Mouse (Mus musculus) embryo, embryonic 10 days (tissue): ENCODE data around the gene Ccdc9.
A peak's percentile ranks its signal among the peaks of the same experiment; 100 is the strongest.
"Not testable (repeated sequence)": the region's sequence is repeated elsewhere in the genome, so short reads cannot be mapped to it uniquely, and the experiment has no call there.

Experiments used
- DNase-seq: peaks from one replicate; pipeline ENCODE4 v3.0.0-alpha.2; 2015; ENCODE audit warnings: low spot score

Ccdc9 gene

DNA sequence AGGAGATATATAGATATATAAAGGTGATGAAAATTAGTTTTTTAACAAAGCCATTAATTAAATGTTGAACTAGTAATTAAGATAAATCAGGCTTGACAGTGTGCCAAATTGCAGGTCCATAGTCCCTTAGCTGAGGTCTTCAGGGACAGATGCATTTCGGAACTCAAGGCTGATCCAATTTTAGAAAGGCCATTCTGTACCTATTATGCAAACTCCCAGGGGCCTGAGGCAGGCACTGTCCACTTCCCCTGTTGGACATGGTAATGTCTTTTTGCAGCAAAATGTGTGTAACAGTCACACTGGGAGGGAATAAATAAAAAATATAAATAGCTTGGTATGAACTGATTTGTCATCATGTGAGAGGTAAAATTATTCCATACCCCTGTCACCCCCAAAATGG is 15.5 kb downstream of the Ccdc9 start:
- DNase-seq: no peak

DNA sequence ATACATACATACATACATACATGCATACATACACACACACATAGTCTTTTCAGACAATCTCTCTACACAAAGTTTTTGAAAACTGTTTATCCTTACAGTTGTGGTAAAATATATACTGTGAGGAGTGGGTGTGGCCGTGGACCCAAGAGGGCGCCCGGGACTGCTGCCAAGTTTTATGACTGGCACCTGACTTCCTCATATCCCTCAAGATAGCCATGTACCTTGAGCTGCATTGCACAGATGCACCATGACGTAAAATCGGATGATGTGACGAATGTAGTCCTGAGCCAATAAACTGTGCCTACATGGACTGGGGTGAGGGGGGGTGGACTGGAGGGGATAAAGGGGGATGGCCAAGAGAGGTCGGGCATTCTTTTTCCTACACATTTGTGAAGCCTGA is 20.0 kb downstream of the Ccdc9 start:
- not testable (repeated sequence) for DNase-seq

DNA sequence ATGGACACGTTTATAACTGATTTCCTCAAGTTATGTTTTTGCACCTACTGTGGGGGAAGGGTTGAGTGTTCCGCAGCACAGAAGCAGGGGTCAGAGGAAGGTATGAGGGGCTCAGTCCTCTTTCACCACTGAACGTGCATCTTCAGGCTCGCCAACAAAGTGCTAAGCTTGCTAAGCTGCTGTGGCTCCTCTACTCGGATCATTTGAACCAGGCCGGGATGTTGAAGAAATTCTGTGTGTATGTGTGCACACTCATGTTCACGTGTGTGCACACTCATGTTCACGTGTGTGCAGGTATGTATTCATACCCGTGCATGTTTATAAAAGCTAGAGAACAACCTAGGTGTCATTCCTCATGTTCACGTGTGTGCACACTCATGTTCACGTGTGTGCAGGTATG is 20.7 kb downstream of the Ccdc9 start:
- DNase-seq: no peak

DNA sequence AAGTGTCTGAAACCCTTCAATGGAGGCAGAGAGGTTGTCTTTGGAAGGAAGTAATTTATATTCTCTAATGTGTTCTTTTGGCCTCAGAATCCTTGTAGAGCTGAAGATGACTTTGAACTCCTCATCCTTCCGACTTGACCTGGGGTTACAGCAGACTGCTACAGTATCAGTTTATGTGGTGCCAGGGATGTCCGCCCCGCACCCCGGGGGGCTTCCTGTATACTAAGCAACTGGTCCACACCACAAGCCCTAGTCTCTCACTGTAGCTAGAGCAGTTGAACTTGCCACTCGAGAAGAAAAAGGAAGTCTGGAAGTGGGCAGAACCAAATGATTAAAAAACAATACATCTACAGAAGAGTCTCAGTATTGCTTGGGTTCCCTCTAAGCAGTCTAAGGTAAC is 22.8 kb downstream of the Ccdc9 start:
- DNase-seq: no peak

DNA sequence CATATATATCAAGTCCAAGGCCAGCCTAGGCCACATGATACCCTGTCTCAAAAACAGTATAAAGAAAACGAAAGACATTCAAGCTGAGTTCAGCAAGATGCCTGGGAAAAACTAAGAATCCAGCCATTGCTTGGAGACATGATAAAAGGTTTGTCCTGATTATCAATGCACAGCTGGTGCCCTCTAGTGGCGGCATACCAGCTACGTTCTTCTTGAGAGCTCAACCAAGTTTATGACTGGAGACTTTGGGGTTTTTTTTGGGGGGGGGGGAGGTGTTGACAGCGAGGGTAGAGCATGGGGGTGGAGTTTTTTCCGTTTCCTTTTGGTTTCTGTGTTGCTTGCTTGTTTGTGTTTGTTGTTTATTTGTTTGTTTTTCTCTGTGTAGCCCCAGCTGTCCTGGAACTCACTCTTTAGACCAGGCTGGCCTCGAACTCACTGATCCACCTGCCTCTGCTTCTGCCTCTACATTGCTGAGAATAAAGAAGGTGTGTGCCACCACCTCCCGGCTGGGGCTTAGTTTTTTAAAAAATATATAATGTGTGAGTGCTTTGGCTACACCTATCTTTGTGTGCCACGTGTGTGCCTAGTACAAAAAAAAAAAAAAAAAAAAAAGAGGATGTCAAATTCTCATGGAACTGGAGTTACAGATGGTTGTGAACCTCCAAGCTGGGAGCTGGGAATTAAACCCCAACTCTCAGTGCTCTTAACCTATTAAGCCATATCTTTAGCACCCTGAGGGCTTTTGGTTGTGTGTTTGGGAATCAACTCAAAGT is 23.4 kb downstream of the Ccdc9 start:
- peak; percentile 91 for DNase-seq

DNA sequence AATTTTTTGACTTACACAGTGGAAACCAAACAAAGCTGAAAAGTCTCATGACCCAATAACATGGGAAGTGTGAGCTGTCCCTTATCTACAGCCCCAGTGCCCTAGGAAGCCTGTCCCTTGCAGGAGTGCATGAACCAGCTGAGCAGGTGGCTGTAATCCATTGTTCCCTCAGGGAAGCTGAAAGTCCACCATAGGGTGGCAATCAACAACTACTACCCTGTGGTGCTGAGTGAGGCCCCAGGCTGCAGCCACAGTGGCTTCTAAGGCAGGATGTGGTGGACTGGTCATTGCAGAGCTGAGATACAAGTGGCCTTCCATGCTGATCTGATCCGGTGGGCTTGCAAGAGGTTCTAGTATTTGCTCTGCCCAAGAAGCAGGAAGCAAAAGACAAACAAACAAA is 25.5 kb downstream of the Ccdc9 start:
- no peak for DNase-seq

DNA sequence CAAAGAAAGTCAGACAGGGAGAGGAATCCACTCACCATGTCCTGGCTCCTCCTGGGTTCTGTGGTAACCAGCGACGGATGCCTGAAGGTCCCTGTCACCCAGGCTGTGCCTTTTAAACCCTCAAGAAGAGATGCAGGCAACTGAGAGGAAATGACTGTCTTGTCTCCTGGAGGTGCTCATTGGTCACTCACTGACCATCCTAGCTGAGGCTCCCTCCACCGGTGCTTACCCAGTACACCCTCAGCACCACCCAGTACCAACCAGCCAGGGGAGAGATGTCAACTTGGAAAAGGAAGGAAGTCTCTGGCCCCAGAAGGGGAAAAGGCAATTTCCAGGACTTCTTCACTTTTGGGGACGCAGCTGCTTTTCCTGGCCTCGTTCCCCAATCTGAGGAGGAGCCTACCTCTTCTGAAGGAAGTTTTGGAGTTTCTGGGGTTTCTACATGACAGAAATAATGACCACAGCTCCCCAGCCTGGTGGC is 27.4 kb downstream of the Ccdc9 start, which contains the start of gene C5ar1:
C5ar1 (minus strand) TSS at position 431 of the 481 bp plus-strand sequence.
- DNase-seq: no peak

DNA sequence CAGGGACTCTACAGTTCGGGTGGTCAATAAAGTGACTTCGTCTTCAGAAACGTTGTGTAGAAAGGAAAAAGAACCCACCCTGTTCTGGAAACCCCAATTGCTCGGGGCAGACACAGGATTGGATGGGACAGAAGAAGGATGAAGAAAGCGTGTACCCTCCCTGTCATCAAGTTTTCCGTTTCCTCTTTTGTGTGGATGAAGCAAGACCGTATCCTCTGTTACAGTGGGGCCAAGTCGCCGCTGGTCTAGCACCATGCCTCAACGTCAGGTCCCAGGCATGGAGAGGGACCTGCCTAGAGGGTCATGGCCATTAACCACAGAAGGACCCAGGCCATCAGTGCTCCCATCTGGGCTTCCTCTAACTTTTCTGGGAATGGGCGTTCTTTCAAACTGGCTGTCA is 28.8 kb downstream of the Ccdc9 start:
- no peak for DNase-seq

DNA sequence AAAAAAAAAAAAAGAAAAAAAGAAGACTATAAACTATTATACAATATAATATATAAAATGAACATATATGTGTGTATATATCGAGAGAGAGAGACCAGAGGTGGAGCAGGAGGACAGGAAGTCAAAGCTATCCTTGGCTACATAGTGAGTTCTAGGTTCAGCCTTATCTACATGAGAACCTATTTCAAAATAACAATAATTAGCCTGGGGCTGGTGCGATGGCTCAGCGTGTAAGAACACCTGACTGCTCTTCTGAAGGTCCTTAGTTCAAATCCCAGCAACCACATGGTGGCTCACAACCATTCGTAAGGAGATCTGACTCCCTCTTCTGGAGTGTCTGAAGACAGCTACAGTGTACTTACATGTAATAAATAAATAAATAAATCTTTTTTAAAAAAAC is 30.6 kb downstream of the Ccdc9 start:
- not testable (repeated sequence) for DNase-seq

DNA sequence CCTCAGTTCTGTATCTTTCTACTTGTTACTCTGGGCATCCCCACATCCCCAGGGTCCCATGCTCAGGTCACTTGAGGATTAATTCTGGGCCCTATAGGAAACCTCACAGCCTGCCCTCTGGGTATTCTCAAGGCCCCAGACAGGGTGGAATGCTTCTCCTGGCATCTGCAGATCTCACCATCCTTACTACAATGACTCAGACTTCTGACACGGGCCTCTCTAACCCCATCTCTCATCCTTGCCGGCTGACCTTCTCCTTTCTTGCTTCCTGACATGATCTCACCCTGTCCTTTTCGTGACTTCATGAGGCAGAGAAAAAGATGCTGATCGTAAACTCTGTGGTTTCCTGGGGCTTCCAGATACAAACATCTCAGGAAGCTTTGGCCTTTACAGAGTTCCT is 32.4 kb downstream of the Ccdc9 start:
- DNase-seq: no peak

DNA sequence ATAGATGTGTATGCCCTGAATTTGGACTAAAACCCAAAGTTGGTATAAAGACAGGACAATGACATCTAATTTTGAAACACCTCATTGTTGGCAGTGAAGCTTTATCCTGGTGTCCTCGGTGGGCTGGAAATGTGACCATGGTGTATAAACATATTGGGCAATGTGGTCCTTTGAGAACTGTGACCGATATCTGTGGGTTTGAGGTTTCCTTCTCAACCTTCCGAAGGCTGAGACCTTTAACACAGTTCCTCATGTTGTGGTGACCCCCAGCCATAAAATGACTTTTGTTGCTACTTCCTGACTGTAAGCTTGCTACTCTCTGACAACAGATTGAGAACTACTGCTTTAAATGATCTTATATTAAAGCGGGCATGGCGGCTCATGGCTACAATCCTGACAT is 35.9 kb downstream of the Ccdc9 start:
- DNase-seq: no peak

DNA sequence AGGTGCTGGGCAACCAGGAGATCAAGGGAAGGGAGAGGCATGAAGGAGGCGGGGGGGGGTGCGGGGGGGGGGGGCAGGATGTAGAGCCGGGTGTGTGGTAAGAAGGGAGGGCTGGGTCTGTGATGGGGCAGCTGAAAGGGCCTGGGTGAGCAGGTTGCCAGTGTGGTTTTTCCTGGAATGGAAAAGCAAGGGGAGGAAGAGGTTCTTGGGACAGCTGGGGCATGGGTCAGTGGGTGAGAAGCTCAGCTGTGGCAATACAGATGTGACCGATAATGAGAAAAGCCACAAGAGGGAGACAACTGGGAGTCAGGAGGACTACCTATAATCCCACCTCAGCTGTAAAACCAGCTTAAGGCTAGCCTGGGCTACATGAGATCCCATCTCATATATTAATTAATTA is 40.6 kb downstream of the Ccdc9 start:
- no peak for DNase-seq

DNA sequence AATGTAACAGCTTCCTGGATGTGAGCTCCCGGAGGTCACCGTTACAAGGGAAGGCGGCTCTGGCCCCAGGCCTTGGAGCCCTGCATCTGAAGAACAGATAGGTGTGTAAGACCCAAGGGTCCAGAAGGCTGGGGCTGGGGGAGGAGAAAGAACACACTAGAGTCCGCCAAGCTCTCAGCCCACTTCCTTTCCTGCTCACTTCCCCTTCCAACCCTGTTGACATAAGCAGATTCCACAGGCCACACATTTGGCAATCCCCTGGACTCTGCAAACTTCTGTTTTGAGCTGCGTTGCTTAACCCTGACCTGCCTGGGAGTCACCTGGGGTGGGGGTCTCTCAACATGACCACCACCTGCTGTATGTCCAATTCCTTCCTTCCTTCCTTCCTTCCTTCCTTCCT is 42.5 kb downstream of the Ccdc9 start, which contains the start of gene C5ar2:
C5ar2 (minus strand) TSS at position 88 of the 400 bp plus-strand sequence.
- no peak for DNase-seq

DNA sequence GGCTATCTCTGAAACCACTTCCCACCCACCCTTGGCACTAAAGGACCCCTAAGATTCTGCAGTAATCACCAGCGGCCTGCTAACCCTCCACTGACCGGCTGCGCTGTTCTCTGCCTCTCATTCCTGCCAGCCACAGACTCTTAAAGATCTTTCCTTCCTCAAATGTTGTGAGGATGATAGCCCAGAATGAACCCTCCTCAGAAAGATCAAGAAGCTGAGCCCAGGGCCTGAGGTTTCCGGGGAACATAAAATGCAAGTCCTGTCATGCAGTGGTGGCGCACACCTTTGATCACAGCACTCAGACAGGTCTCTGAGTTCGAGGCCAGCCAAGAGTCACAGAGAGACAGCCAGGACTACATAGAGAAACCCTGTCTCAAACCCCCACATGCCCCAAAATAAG is 44.4 kb downstream of the Ccdc9 start:
- DNase-seq: no peak

DNA sequence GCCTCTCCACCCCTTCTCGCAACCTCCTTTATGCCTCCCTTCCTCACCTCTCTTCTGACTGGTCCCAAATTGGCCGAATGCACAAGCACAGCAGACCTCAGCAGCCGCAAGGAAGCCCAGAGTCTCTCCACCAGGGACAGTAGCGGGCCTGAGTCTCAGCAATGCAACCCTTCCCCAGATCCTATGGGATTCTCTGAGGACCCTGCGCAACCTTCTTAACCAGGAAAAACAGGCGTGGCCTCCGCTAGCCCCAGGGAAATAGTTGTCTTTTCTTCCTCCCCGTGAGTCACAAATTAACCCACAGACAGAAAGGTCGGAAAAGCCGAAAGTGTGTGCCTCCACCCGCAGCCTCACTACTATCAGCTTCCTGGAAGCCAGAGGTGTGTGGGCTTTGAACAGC is 44.8 kb downstream of the Ccdc9 start:
- DNase-seq: no peak

DNA sequence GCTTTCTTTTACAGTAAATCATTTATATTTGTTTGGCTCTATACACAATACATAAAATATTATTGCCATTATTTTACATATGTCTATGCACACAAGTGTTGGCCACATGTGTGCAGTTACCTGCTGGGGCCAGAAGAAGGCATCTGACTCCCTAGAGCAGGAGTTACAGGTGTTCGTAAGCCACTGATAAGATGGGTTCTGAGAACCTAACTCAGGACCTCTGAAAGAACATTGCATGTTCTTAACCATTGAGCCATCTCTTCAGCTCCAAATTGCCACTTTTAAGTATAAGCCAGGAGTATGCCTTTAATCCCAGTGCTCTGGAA is 45.7 kb downstream of the Ccdc9 start:
- DNase-seq: no peak

DNA sequence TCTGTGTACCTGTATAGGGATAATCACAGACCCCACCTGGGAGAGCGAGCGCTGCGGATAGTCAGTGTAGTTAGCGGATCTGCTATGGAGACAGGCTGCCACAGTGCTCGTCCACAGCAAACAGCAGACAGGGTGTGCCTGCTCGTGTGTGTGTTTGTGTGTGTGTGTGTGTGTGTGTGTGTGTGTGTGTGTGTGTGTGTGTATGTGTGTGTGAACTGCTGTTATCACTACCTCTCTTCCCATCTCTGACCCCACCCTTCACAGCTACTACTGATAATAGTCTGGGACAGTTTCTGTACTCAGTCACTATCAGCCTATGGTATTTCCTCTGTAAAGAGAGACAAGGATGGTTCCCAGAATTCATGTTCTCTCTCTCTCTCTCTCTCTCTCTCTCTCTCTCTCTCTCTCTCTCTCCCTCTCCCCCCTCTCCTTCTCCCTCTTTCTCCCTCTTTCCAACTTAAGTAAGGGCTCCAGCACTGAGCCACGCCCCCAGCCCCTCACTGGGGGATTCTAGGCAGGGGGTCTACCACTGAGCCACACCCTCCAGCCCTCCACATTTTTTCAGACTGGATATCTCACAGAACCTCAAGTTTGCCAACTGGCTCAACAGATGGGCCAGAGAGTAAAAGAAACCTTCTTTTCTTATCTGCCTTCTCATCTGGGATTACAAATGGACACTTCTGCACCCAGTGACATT is 46.2 kb downstream of the Ccdc9 start:
- no peak for DNase-seq

DNA sequence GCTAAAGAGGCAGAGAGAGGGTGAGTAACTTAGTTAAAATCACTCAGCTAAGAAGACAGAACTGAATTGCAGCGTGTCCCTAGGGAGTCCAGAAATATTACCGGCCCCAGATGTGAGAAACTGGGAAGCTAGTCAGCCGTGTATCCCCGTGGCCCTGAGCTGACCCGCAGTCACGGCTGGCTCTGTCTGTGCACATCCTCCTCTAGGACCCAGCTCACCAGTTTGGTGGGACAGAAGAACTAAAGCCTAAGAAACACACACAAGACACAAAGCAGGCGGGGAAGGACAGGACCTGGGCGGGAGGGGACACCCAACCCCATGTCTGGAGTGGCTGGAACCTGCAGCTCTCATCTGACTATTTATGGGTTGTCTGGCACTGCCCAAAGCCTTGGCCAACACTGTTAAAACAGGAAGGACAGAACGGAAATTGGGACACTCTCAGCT is 47.0 kb downstream of the Ccdc9 start:
- no peak for DNase-seq

DNA sequence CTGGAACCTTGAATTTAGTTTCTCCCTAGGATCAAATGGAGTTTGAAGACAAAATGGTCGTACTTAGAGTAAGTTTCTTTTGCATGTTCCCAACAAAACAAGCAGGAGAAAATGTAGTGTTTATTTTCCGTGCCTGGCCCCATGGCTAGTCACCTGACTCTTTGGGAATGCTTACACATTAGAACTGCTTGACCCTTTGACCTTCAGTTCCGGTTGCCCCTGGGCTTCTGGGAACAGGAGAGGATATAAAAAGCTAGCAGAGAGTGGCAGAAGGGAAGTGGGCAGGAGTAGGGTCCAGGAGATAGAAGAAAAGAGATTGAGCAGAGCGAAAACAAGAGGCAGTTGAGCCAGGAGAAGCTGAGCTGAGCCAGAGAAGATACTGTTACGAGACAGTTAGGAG is 56.7 kb downstream of the Ccdc9 start:
- peak; percentile 85 for DNase-seq
